Mouse (Mus musculus) thymus, postnatal 36 days (tissue): Measurements from ENCODE around the gene Plekha6.

ENCODE experiments used
- DNase-seq, 2 experiments: peaks; one replicate each; pipeline ENCODE4 v3.0.0; 2022; ENCODE audit warnings: mixed read lengths in 2 of 2

Gene Plekha6

GRCm38 (mm10) chr1:133146014-133147009 is 17.7 kb upstream of the Plekha6 start:
- DNase-seq: peak; percentile 25 to 33

DNA sequence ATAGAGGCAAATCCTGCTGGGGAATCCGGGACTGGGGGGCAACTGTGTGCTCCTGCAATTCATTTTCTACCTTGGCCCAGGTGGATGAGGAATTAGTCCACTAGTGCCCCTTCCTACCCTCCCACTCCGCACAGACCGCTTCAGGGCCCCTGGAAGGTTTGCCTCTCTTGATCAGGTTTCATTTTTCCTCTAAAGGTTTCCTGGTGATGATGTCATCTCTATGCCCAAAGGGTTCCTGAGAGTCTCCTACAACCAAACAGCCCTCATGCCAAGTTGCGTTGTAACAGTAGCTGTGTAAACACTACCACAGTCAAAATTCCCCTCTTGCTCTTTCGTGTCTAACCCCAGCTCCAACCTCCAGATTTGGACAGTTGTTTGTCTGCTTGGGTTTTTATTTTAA is 16.7 kb upstream of the Plekha6 start:
- DNase-seq: no peak

DNA sequence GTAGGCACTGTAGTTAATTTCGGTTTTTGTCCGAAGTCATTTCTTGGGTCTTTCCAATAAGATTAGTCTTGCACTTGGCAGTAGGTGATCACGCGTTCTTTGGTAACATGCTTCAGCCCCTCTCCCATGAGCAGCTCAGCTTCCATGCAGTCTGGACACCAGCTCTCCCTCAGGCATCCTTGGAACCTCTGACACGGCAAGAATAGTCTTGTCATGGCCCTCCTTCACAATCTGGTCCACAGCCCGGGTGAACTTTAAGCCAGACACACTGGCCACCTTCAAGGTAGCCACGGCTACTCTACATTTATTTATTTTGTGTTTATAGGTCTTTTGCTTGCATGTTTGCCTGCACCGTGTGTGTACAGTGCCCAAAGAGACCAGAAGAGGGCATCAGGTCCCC is 15.9 kb upstream of the Plekha6 start:
- no peak for DNase-seq

DNA sequence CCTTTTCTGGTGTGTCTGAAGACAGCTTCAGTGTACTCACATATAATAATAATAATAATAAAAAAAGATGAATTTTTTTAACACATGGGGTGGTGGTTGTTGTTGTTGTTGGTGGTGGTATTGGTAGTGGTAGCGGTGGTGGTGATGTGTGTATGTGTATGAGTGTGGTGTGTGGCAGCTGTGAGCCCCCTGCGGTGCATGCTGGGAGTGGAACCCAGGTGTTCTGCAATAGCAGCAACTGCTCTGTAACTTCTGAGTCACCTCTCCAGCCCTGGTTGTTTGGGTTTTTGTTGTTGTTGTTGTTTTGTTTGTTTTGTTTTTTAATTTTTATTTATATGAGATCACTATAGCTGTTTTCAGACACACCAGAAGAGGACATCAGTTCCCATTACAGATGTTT is 13.5 kb upstream of the Plekha6 start:
- DNase-seq: peak in 1 of 2 experiments; percentile 63

GRCm38 (mm10) chr1:133152213-133152612 is 11.8 kb upstream of the Plekha6 start:
- DNase-seq: no peak

GRCm38 (mm10) chr1:133155270-133155669 is 8.7 kb upstream of the Plekha6 start:
- no peak for DNase-seq

- DNase-seq: peak; percentile 60 to 71
These were observed 4.9 kb upstream of the Plekha6 start for GRCm38 (mm10) chr1:133159128-133159564.

- no peak for DNase-seq
These were observed 2.5 kb upstream of the Plekha6 start for GRCm38 (mm10) chr1:133161559-133161958.

GRCm38 (mm10) chr1:133162046-133162445 is 2.0 kb upstream of the Plekha6 start:
- no peak for DNase-seq

- DNase-seq: no peak
These were observed 1.0 kb upstream of the Plekha6 start for GRCm38 (mm10) chr1:133162981-133163380.

- DNase-seq: peak; percentile 46 to 63
These were observed 591 bp downstream of the Plekha6 start for GRCm38 (mm10) chr1:133164591-133165011.

DNA sequence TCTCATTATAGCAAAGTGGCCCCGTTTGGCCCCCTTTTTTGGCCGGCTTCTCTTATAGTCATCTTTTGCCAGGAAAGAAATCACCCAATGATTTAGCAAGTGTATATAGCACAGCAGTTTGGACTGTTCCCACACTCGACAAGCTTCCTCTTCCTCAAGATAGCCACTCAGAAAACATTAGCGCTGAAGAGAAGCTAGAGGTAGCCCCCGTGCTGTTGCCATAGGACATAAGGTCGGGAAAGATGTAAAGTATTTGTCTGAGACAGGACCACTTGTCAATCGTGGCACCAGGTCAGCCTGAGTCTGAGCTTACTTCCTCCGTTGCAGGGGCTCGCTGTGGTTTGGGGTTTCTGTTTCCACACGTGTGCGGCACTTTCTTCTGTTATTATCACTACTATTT is 1.1 kb downstream of the Plekha6 start:
- DNase-seq: no peak

DNA sequence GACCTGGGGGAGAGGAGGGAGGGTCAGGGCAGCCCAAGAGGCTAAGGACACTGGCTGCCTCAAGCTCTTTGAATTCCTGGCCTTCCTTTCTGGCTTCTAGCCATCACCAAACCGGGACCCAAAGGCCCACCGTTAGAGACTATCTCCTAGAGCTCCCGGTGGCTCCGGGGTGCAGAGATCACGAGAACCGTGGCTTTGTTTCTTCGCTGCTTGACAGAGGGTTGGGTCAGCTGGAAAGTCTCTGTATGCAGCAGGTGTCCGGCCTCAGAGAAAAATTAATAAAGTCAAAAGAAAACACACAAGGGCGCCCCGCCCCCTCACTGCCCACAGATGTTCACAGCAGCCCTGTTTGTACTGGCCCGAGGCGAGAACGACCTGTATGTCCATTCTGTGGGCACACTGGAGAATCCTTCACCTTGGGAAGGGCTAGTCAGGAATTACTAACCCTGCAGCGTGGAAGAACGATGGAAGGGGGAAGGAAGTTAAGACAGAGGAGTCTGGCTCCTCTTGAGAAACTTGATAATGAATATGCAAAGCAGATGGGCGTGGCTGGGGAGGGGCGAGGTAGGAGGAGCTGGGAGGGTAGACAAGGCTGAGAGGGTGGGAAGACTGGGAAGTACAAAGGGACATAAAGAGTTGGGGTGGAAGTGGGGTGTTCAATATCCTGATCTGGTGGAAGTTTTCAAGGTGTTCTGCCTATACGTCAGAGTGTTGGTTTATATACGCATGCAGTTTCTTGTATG is 4.5 kb downstream of the Plekha6 start:
- no peak for DNase-seq

DNA sequence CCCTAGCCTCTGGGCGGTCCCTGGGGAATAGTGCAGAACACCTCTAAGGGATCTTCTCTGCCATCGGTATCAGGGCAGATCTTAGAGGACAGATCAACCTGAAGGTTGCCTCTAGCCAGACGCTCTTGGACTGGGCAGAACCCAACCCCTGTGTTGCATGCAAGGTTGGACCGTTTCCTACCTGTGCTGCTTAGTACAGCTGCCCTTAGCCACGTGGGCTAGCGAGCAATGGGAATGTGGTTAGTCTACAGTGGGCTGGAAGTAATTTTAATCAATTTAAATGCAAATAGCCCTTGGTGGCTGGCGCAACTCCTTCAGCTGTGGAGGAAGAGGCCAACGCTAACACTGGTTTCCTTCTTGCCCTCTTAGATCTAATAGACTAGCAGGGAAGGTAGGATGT is 6.2 kb downstream of the Plekha6 start:
- no peak for DNase-seq

DNA sequence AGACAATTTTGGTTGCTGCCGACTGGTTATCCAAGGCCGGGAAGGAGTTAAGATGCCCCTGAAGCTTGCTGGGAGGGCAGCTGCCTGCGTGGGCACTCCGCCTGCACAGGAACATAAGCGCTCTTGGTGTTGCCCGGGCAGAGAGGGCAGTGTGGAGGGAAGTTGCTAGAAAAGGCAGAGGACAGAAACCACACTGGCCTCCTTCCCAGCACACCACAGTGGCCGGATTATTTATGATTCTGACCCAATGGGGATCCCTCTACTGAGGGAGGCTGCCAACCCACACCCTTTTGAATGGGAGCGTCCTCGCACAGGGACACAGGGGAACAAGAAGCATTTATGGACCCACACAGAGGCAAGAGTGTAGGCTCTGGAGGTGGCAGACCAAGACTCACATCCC is 7.3 kb downstream of the Plekha6 start:
- no peak for DNase-seq

DNA sequence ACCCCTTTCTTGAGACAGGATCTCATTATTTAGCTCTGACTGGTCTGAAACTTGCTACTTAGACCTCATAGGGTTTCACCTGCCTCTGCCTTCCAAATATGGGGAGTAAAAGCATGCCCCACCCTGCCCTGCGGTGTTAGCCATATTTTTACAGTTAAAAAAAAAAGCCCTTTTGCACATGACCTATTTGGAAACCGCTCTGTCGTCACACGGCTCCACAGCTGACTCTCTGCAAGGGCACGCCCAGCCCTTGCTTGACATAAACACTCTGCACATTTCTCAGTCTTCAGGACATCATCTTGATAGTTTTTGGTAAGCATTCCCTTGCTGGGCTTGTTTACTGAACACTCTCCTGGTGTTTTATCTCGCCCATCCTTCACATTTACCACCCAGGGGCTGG is 11.1 kb downstream of the Plekha6 start:
- no peak for DNase-seq

- DNase-seq: peak; percentile 47 to 53
These were observed 13.6 kb downstream of the Plekha6 start for GRCm38 (mm10) chr1:133177480-133178172.

GRCm38 (mm10) chr1:133178732-133179440 is 14.9 kb downstream of the Plekha6 start:
- DNase-seq: no peak

- DNase-seq: peak; percentile 80 to 81
These were observed 17.3 kb downstream of the Plekha6 start for GRCm38 (mm10) chr1:133181072-133182015.

GRCm38 (mm10) chr1:133182016-133182705 is 18.2 kb downstream of the Plekha6 start:
- DNase-seq: peak in 1 of 2 experiments; percentile 47
